7 mouse cellular contexts compared by ENCODE assay signal in the genomic region with DNA sequence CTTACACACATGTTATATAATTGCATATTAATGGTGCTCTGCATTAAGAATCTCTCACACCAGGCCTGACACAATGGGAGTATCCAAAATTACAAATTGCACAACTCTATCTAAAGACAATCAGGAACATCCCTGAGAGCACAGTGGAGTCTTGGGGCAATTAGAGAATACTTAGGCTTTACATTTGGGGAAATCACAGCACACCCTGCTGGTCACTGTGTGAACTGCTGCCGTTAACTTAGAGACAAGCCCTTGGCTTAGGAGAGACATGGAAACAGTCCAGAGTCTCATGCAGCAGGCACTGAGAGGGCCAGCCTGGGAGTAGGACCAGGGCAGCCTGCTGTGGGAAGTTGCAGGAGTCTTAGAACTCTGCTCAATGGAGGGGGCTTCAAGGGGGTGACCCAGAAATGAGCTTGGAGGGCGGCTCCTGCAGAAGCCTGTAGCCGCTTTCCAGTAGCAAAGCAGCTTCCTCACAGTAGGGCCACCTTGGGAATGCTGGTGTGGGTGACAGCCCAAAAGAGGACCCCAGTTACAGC. TPM values are rescaled to one million over a fixed set of nuclear protein-coding genes. Genes with fewer than 3 reads are reported as not detected.
DNase-seq lines count a peak whose midpoint lies in the region; ATAC-seq lines count a peak whose summit lies in the region.

No protein-coding gene starts in this region.

- 60% methylated on average over 3 of the region's 3 CpGs for WGBS in neural tube, embryonic 11.5 days

- no peaks in the 10 kb centered on the region for H3K36me3 ChIP-seq in neural tube, embryonic 11.5 days (ENCODE audit: control insufficient read depth, insufficient read depth, low read length)

- H3K4me1 ChIP-seq in neural tube, embryonic 11.5 days (ENCODE audit: control insufficient read depth, insufficient read depth, low read length) = no peaks in the 10 kb centered on the region

- no peaks in the 10 kb centered on the region for H3K27me3 ChIP-seq in neural tube, embryonic 11.5 days (ENCODE audit: control insufficient read depth, insufficient read depth, low read length)

- no peak overlapping the region for H3K9ac ChIP-seq in neural tube, embryonic 11.5 days (ENCODE audit: low read length)

- ATAC-seq in neural tube, embryonic 11.5 days (ENCODE audit: insufficient read depth, low FRiP score, low TSS enrichment) = no peak

- DNase-seq in layer of hippocampus, adult 11-12 months (ENCODE audit: low spot score) = peak; percentile 56
- DNase-seq in layer of hippocampus, adult 9-11 months = no peak
- peak; percentile 81 for DNase-seq in ES-CJ7 (ENCODE audit: low read depth, low spot score)
- peak; percentile 13 for DNase-seq in WW6 (ENCODE audit: low read depth, low spot score)
- peak; percentile 64 for DNase-seq in embryo, embryonic 10.5 days (ENCODE audit: low spot score)
- DNase-seq in kidney, postnatal 4 days = peak; percentile 56 to 57
- DNase-seq in neural tube, embryonic 11.5 days (ENCODE audit: low spot score) = peak; percentile 30

- no peak overlapping the region for H3K4me3 ChIP-seq in neural tube, embryonic 11.5 days (ENCODE audit: low read depth, low read length)

- no peak overlapping the region for H3K27ac ChIP-seq in neural tube, embryonic 11.5 days (ENCODE audit: low read depth, low read length)

- H3K9me3 ChIP-seq in neural tube, embryonic 11.5 days (ENCODE audit: control insufficient read depth, low read length) = 0 out of 2 replicates have a peak, but pooled peaks cover 4% of the 10 kb centered on the region

- H3K4me2 ChIP-seq in neural tube, embryonic 11.5 days (ENCODE audit: low read depth) = no peak overlapping the region

RNA-seq across cellular contexts. Expression of gene Oas1f, which starts 2.5 kb away (rescaled TPM):
- polyA plus RNA-seq in neural tube, embryonic 11.5 days (2014; fragmentation: Nextera tagmentation; extraction: Ambion mirVana) = not detected in 2 replicates

RNA-seq across cellular contexts. Expression of gene Oas1h, which starts 11.6 kb away (rescaled TPM):
- polyA plus RNA-seq in neural tube, embryonic 11.5 days (2014; fragmentation: Nextera tagmentation; extraction: Ambion mirVana) = not detected in 2 replicates

RNA-seq across cellular contexts. Expression of gene Oas1c, which starts 37.4 kb away (rescaled TPM):
- polyA plus RNA-seq in neural tube, embryonic 11.5 days (2014; fragmentation: Nextera tagmentation; extraction: Ambion mirVana) = 0.21 and 0.23 TPM in 2 replicates

RNA-seq across cellular contexts. Expression of gene Oas1g, which starts 37.7 kb away (rescaled TPM):
- polyA plus RNA-seq in neural tube, embryonic 11.5 days (2014; fragmentation: Nextera tagmentation; extraction: Ambion mirVana) = not detected in 2 replicates

RNA-seq across cellular contexts. Expression of gene Oas1e, which starts 54.3 kb away (rescaled TPM):
- polyA plus RNA-seq in neural tube, embryonic 11.5 days (2014; fragmentation: Nextera tagmentation; extraction: Ambion mirVana) = 0.18 TPM in 1 of 2 replicates, not detected in the other
